Mouse (Mus musculus) G1E (cell line): Measurements from ENCODE around the gene Il17re.

Source experiments
- CTCF ChIP-seq: IDR thresholded peaks from 2 replicates; pipeline ENCODE4 v1.5.1; 2012; ENCODE audit warnings: low read depth, low read length, inconsistent platforms, mixed read lengths
- GATA1 ChIP-seq: IDR thresholded peaks from 2 replicates; pipeline ENCODE4 v1.6.1; 2012; ENCODE audit warnings: borderline replicate concordance, low read length, inconsistent platforms, mixed read lengths
- GATA2 ChIP-seq: IDR thresholded peaks from 2 replicates; pipeline ENCODE4 v1.6.1; 2012; ENCODE audit warnings: low read depth, low read length, inconsistent platforms, borderline replicate concordance
- POLR2AphosphoS5 ChIP-seq: IDR thresholded peaks from 2 replicates; pipeline ENCODE4 v1.6.1; 2012; ENCODE audit warnings: low read depth, low read length, inconsistent platforms; ENCODE audit not compliant: insufficient replicate concordance
- TAL1 ChIP-seq: conservative IDR thresholded peaks from 2 replicates; pipeline ENCODE4 v1.6.1; 2012; ENCODE audit warnings: low read depth, low read length, inconsistent platforms, mixed read lengths

DNA sequence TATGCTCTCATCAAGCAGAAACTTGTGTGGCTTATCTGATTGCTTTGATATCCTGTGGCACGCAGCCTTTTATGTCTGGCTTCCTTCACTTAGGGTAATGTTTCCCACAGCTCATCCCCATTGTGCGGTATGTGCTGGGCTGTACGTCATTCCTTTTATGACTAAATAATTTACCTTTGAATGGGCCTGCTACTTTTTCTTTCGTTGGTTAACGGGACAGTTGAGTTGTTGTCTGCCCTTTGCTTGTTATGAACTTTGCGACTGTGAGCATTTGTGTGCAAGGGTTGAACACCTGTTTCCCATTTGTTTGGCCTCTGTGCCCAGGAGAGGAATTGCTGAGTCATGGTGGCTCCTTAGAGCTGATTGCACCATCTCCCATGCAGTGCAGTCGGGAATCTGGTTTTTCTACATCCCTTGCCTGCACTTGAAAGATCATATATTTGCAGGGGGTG, 28.9 kb downstream of the Il17re start:
- TF ChIP-seq CTCF (no peak), TAL1 (no peak), GATA2 (no peak), GATA1 (no peak), POLR2AphosphoS5 (no peak)
